Comparison of ENCODE assay signal across 8 mouse cellular contexts in the genomic region with DNA sequence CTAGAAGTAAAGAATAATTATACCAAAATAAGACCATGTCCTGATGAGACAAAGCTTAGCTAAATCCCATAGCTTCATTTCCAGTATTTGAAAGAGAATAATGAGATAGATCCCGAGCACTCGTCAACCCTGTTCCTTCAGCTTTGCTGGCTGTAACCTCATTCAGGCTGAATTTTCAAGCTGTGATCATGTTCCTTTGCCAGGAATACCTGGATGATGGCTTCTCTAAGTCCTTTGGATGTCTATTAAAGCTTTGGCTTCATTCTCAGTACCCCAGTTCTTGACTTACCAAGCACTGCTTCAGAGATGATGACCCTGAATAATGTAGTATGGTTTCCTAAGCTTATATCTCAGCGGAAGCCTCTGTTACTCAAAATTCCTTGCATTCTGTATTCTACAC.
"Had no signal": no experiment of that assay in that cellular context is flagged by ENCODE, and none has a peak within 500 bp of the region (broad histone marks: within the 10 kb centered on the region; RNA-seq: fewer than 3 reads in every experiment).

No protein-coding gene starts in this region.

- DNase-seq: kidney, postnatal 10 days; kidney, postnatal 4 days; left cerebral cortex, postnatal 4 days; lung, adult 2 months; lung, postnatal 4 days; midbrain, embryonic 14.5 days; thymus, adult 18-20 months; thymus, postnatal 14 days had no signal
